Mouse (Mus musculus) right cerebral cortex, adult 18-20 months (tissue): ENCODE results near the gene Ephx4.
A peak's percentile ranks its signal among the peaks of the same experiment; 100 is the strongest.
"Not testable (repeated sequence)": the region's sequence is repeated elsewhere in the genome, so short reads cannot be mapped to it uniquely, and the experiment has no call there.

Experiments used
- DNase-seq: peaks from one replicate; pipeline ENCODE4 v3.0.0; 2022; ENCODE audit warnings: mixed read lengths

Ephx4 gene

GRCm38 (mm10) chr5:107402436-107402835 lies at the start of gene Ephx4:
Gene Ephx4 (plus strand): TSS chr5:107402736.
- DNase-seq, result no peak

- DNase-seq, result no peak
These were observed 48.6 kb upstream of the Ephx4 start for GRCm38 (mm10) chr5:107353981-107354380.

- no peak for DNase-seq
These were observed 46.7 kb upstream of the Ephx4 start for GRCm38 (mm10) chr5:107355801-107356200.

- no peak for DNase-seq
These were observed 44.8 kb upstream of the Ephx4 start for GRCm38 (mm10) chr5:107357723-107358122.

GRCm38 (mm10) chr5:107359395-107360053 lies 43.0 kb upstream of the Ephx4 start:
- DNase-seq, result peak; percentile 92

- DNase-seq, result no peak
These were observed 42.3 kb upstream of the Ephx4 start for GRCm38 (mm10) chr5:107360054-107360730.

GRCm38 (mm10) chr5:107370040-107370439 lies 32.5 kb upstream of the Ephx4 start:
- DNase-seq, result no peak

- no peak for DNase-seq
These were observed 31.2 kb upstream of the Ephx4 start for GRCm38 (mm10) chr5:107371335-107371734.

GRCm38 (mm10) chr5:107373256-107373655 lies 29.3 kb upstream of the Ephx4 start:
- DNase-seq, result no peak

GRCm38 (mm10) chr5:107386448-107386847 lies 16.1 kb upstream of the Ephx4 start:
- not testable (repeated sequence) for DNase-seq

- no peak for DNase-seq
These were observed 14.7 kb upstream of the Ephx4 start for GRCm38 (mm10) chr5:107387788-107388187.

GRCm38 (mm10) chr5:107389373-107389772 lies 13.2 kb upstream of the Ephx4 start:
- no peak for DNase-seq

- DNase-seq, result no peak
These were observed 8.1 kb upstream of the Ephx4 start for GRCm38 (mm10) chr5:107394437-107394836.

GRCm38 (mm10) chr5:107403011-107403946 lies 743 bp downstream of the Ephx4 start:
- peak; percentile 42 for DNase-seq

GRCm38 (mm10) chr5:107403947-107404684 lies 1.6 kb downstream of the Ephx4 start:
- peak; percentile 79 for DNase-seq

- DNase-seq, result peak; percentile 86
These were observed 2.8 kb downstream of the Ephx4 start for GRCm38 (mm10) chr5:107405361-107405760.

- no peak for DNase-seq
These were observed 7.8 kb downstream of the Ephx4 start for GRCm38 (mm10) chr5:107410305-107410704.

- no peak for DNase-seq
These were observed 8.8 kb downstream of the Ephx4 start for GRCm38 (mm10) chr5:107411326-107411725.

GRCm38 (mm10) chr5:107412285-107412684 lies 9.7 kb downstream of the Ephx4 start:
- DNase-seq, result no peak

- DNase-seq, result peak; percentile 38
These were observed 12.6 kb downstream of the Ephx4 start for GRCm38 (mm10) chr5:107415098-107415497.

- no peak for DNase-seq
These were observed 19.1 kb downstream of the Ephx4 start for GRCm38 (mm10) chr5:107421676-107422075.

GRCm38 (mm10) chr5:107431249-107431648 lies 28.7 kb downstream of the Ephx4 start, which contains the start of gene Lpcat2b:
Gene Lpcat2b (plus strand): TSS chr5:107431549.
- no peak for DNase-seq
